Mouse (Mus musculus) embryo, embryonic 9.5 days (tissue): ENCODE data around the gene Chaf1b.
A peak's percentile ranks its signal among the peaks of the same experiment; 100 is the strongest.

ENCODE experiments used
- DNase-seq: peaks from one replicate; pipeline ENCODE4 v3.0.0-alpha.2; 2017; ENCODE audit errors: extremely low spot score

Chaf1b gene

GRCm38 (mm10) chr16:93913881-93914576 lies 30.3 kb downstream of the Chaf1b start:
- DNase-seq: no peak

DNA sequence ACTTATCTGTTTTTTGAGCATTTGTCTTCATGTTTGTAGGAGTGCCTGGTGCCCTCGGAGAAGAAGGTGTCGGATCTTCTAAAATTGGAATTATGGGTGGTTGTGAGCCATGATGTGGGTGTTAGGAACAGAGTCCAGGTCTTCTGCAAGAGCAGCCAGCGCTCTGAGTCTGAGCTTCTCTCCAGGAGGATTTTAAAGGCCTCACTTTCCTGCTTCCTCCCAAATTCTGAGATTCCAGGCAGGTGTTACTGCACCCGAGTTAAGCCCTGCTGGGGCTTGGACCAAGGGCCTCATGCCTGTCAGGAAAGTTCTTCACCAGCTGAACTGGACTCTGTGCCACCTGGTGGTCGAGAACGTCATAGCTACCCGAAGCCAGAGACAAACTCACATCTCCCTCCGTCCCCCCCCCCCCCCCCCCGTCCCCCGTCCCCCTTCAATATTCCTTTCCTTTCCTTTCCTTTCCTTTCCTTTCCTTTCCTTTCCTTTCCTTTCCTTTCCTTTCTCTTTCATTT lies 31.7 kb downstream of the Chaf1b start:
- DNase-seq: no peak

GRCm38 (mm10) chr16:93917712-93918678 lies 34.3 kb downstream of the Chaf1b start:
- peak; percentile 79 for DNase-seq

DNA sequence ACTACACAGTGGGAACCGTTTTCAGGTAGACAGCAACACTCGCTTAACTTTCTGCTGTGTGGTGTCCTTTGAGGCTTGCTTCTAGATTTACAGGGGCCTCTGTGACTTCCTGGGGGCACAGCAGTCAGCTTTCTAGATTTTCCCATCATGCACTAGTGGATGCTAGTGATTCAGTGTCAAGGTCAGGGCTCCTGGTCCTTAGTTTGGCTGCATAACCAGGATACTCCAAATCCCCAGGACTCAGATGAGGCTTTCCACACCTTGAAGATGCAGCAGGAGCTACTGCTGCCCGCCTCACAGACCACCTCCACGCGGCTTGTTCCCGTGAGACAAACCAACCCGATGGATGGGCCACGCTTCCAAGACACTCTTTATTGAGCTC lies 35.0 kb downstream of the Chaf1b start:
- no peak for DNase-seq

DNA sequence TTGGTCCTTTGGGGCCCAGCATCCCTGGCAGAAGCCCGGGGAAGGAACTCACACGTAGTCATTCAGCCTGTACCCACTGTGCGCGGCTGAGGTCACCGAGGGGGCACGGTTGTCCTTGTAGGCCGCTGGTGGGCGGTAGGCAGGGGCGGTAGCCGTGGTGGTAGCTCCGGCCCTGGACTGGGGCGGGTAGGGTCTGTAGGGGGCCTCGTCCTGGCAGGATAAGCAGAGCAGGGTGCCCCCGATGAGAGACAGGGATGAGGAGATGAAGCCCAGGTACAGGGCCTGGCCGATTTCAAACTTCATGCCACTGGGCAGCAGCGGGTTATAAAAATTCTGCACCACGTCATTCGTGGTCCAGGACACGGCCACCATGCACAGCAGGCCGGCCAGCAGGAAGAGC lies 35.5 kb downstream of the Chaf1b start:
- DNase-seq: no peak

GRCm38 (mm10) chr16:93920673-93921072 lies 37.0 kb downstream of the Chaf1b start:
- DNase-seq: no peak

DNA sequence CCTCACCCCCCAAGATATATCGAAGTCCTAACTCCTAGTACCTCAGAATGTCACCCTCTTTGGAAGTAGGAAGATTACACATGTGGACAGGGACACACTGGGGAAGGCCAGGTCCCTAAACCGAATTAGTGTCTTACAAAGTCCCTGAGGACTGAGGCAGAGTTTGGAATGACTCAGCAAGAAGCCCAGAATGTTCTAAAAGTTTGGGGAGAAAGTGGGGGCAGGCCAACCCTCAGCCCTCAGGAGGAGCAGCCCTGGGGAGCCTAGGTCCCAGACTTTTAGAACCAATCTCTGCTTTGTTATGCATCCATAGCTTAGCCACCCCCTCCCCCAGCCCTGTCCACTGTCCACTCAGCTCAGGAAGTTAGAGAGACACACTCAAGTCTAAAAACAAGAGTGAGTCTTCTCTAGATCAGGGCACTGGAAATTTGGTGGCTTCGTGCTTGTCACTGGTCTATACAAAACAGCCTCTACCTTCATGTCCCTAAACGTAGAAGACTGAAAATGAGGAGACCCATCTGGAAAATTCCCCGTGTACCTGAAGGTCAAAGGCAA lies 39.2 kb downstream of the Chaf1b start:
- no peak for DNase-seq

- no peak for DNase-seq
Observed at GRCm38 (mm10) chr16:93923788-93924187, 40.1 kb downstream of the Chaf1b start.

GRCm38 (mm10) chr16:93925684-93926247 lies 42.1 kb downstream of the Chaf1b start:
- DNase-seq: no peak

GRCm38 (mm10) chr16:93929370-93930032 lies 45.8 kb downstream of the Chaf1b start:
- no peak for DNase-seq

GRCm38 (mm10) chr16:93932185-93933168 lies 48.8 kb downstream of the Chaf1b start:
- DNase-seq: no peak

- no peak for DNase-seq
Observed at GRCm38 (mm10) chr16:93934588-93934987, 50.9 kb downstream of the Chaf1b start.

GRCm38 (mm10) chr16:93935009-93935408 lies 51.3 kb downstream of the Chaf1b start:
- no peak for DNase-seq

GRCm38 (mm10) chr16:93938400-93938846 lies 54.7 kb downstream of the Chaf1b start:
- DNase-seq: peak; percentile 77

DNA sequence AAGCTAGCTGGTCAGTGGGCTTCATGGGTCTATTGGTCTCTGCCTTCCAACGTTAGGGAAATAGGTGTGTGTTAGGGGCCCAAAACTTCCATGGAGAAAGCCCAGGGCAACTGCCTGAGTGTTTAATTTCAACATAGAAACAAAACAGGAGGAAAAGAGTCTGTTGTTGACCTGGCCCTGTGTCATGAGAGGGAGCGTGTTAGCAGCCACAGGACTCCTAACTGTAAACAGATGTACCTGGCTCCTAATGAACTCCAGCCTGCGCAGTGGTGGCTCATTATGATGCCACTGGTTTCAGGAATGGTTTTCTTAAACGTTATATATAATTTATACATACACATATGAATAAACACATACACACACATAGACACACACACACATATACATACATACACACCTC lies 56.3 kb downstream of the Chaf1b start:
- no peak for DNase-seq

- DNase-seq: no peak
Observed at GRCm38 (mm10) chr16:93941781-93942567, 58.3 kb downstream of the Chaf1b start.

- DNase-seq: no peak
Observed at GRCm38 (mm10) chr16:93942796-93943502, 59.2 kb downstream of the Chaf1b start.

GRCm38 (mm10) chr16:93944301-93944700 lies 60.6 kb downstream of the Chaf1b start:
- no peak for DNase-seq

DNA sequence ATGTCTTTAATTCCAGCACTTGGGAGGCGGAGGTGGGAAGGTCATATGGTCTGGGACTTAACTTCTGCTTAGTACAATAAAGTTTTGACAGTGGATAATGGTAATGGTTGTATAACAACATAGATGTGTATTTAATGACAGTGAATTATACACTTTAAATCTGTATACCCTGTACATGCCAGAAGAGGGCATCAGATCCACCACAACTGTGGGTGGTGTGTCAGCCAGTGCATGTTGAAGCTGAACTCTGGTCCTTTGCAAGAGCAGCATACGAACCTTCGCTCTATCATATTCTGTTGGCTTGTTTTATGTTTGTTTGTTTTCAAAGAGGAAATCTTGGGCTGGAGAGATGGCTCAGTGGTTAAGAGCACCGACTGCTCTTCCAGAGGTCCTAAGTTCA lies 63.7 kb downstream of the Chaf1b start:
- no peak for DNase-seq
